Mouse (Mus musculus): Measurements from ENCODE around the gene Nhlh1.

Gene Nhlh1

DNA sequence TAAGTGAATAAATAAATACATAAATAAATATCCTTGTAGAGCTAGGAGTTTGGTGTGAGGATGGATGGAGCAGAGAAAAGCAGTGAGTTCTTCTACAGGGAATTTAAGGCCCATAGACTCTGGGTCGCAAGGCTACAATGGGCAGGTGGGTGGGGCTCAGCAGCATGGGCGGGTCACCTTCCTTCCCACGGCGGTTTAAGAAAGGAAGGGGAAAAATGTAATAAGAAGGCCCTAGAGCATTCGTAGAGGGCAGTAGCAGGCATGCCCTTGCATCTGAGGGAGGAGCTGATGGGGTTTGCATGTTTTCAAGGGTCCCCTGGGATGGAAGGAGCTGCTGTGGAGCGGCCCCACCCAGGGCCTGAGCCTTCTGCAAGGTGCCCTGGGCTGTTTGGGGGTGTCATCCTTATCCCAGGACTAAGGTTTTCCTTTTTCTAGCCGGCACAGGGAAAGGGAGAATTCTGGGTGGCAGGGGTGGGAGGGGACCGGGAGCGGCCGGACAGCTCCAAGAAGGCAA, 4.5 kb downstream of the Nhlh1 start:
- DNase-seq: no peak

DNA sequence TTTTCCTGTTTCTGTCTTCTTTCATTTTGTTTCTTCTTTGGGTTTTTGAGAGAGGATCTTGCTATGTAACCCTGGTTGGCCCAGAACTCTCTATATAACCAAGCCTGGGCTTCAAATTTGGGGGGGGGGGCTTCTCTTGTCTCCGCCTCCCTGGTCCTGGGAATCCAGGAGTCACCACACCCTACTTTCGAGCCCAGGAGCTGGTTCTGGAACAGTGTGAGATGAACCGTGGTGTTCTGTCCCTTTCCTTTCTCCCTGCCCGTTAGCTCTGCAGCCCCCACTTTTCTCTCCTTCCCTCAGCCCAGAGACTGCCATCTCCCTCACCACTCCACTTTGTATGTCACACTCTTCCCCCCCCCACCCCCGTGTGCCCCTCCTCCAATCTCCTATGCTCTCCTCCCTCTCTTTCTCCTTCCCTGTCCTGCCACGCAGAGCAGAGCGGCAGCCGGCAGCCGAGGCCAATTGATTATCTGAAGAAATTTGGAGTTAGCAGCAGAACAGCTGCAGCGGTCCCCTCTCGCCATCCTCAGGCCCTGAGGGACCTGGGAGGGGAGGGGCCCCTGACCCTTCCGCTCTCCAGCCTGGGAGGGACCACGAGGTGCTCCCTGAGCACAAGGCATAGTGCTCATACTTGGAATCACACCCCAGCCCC, 8.1 kb downstream of the Nhlh1 start:
- DNase-seq: no peak

DNA sequence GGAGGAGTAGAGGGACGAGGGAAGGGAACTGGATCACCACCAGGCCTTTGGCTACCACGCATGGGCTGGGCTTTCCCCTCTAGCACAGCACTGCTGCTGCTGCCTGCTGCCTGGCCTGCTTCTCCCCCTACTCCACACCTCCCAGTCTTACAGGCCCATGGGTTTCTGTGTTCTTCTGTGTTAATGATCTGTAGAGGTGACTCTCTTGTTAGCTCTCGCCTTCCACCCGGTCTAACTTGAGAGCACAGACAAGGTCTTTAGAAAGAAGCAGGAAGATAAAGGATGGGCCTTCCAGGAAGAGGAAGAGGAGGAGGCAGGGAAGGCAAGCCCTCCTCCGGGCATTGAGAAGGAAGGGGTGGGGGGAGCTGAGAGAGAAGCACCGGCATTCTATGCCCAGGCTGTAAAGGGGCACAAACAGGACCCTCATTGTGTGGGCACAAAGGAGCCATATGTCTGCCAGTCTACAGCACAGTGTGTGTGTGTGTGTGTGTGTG, 9.1 kb downstream of the Nhlh1 start:
- no peak for DNase-seq

DNA sequence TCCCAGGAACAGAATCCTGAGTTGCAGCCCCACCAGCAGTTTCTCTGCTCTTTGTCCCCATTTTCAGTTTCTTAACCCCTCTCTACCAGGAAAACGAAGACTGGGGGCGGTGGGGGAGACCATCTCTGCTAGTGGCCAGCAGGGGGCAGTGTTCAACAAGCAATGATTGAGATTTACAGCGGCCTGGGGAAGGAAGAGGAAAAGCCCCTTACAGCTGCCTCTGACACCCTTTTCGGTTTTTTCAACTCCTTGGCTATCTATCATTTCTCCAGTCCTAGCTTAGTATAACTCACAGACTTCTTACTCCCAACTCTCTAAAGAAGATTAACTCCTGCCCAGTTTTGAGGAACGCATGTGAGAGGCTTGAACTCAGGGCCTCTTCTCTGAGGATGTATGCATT, 10.4 kb downstream of the Nhlh1 start:
- DNase-seq: peak; percentile 55

DNA sequence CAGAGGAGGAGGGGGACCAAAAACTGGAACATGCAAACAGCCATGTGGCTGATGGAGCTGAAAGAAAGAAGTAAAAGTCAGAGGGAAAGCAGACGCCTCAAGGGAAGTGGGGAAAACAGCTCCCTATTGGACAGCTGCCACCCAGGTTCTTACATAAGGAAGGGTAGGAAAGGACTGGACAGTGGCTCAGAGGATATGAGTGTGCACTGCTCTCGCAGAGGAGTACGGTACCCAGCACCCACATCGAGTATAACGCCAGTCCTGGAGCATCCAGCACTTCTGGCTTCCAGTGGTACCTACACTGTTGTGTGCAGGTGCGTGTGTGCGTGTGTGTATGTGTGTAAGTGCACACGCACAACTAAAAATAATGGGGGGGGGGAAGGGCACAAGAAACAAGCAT, 11.0 kb downstream of the Nhlh1 start:
- no peak for DNase-seq

DNA sequence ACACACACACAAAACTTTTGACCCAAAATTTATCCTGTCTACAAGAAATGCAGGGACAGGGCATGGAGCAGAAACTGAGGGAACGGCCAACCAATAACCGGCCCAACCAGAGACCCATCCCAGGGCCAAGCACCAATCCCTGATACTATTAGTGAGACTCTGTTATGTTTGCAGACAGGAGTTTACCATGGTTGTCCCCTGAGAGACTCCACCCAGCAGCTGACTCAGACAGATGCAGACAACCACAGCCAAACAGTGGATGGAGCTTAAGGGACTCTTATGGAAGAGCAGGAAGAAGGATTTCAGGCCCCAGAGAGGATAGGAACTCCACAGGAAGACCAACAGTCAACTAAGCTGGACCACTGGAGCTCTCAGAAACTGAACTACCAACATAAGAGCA, 27.5 kb downstream of the Nhlh1 start:
- DNase-seq: no peak

DNA sequence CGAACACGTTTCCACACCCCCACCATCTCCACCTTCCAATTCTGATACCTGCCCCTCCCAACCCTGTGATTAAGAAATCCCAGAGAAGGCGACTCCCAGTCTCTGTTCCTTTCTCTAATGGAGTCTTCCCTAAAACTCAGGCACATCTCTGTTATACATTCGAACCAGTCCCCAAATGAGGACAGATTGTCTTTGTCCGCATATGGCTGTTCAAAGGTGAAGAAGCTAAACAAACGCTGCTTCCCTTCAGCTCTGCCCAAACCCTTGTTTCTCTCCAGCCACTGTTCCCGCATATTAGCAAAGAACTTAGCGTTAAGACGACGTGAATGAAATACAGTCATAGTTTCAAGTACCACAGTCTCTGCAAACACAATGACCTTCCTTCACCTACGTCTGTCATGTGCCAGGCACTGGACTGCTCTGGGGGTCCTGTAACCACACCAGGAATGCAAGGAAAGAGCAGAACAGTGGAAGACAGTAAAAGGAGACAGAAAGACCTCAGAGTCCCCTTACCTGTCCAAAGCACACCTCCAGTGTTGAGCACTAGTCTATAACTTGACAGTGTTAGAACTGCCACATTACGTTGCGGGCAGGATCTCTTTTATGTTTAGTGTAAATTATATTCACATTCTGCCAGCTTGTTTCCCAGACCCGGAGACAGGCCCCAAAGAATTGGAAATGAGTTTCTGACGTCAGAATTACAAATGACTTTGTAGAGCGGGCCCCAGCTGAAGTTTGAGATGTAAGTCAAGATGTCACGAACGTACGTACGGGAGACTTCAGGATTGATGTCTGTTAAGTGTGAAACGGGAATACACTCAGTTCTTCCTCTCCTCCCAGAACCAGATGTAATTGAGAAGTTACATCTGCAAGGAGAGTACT, 28.7 kb downstream of the Nhlh1 start, which contains the start of gene Vangl2:
TSS of gene Vangl2 (minus strand) at position 51 of the 882 bp plus-strand sequence.
- no peak for DNase-seq

DNA sequence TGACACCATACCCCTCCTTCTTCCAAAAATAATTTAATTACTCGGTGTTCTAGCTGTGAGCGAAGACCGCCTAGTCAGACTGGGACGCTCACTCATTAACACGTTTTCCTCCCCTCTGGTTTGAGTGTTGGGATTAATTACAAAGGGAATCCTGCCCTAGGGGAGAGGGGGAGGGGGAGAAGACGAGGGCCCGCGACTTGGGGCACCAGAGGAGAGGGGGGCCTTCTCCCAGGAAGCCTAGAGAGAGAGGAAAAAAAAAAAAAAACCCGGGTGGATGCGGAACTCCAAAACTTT, 29.6 kb downstream of the Nhlh1 start:
- DNase-seq: no peak

DNA sequence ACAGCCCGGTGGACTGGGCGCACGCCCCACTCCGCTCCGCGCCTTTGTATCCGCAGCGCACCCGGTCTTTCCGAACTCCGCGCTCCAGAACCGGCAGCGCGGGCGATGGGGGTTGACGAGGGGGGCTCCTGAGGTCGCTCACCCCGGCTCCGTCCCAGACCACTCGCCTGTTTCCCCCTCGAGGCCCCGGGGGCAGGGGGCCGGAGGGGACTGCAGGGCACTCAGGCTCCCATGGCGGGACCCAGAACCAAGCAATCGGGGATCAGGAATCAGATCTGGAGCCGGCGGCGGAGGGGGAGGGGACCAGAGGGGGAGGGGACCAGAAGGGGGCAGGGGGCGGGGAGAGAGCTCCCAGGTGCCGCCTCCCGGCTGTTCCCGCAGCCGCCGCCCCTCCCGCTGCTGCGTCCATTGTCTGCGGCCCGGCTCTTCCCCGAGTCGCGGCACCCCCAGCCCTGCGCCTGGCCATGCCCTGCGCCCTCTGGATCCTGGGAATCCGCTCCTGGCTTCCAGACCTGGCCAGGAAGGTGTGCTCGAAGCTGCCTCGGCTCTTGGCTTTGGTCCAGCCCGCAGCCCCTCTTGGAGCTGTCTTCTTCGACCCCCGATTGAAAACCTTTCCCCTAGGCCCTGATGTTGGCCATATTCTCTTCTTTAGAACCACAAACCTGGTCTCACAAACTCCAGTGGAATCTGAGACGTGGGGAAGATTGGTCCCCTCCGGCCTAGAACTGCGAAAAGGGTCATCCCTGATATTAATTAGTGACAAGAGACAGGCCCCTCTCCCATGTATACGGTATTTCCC, 30.2 kb downstream of the Nhlh1 start:
- peak; percentile 90 for DNase-seq

DNA sequence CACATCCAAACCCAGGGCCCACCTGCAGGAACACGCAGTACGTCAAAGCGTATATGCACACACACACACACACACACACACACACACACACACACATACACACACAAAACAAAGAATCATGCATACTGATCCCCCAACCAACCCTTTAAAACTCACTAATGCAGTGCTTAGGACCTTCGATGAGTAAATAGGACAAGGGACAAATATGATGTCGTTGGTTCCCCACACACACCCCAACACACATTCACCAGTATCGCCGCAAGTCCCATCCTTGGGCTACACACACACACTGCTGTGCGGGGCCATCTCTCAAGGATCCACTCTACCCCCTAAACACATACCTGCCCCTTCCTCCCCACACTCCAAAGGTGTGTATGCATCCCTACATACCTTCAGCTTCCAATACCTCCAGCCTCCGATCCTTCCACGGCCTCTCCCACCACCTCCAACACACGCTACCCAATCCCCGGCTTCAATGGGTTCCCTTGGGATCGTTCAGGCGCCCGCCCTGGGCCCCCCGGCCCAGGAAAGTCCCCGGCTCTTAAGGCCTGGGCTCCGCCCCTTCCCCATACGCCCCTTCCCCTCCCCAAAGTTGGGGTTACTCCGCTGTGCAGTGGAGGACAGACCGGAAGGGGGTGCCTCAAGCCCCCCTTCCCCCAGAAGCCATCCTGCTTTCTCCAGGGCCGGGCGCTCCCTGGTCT, 31.0 kb downstream of the Nhlh1 start:
- DNase-seq: peak; percentile 31

DNA sequence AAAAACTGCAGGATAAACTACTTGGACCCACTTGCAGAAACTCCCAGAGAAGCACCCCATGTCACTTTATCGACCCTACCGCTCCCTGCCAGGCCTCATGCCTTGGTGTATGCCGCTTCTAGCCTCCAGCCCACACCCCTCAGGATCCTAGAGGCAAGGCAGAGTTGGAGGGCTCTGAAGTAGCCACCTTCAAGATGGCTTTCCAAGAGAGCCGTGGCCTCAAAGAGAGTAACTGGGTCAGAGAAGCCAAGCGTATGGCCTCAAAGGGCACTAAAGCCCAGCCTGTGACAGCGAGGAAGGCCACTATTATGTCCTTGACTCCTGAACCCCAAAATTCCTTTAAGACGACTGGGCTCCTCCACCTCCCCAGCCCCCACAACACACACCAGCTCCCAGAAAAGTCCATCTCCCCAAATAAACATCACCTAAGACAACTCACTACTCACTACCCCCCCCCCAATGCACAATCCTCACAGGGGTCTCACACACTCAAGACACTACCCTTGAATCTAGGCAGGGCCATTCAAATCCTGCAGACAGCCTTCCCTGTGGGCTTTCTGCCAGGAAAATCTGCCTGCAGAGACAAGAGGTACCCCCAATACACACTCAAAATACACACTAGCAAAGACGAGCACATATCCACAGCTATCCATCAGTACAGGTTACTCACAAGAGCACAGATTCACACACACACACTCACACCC, 32.0 kb downstream of the Nhlh1 start:
- DNase-seq: no peak

DNA sequence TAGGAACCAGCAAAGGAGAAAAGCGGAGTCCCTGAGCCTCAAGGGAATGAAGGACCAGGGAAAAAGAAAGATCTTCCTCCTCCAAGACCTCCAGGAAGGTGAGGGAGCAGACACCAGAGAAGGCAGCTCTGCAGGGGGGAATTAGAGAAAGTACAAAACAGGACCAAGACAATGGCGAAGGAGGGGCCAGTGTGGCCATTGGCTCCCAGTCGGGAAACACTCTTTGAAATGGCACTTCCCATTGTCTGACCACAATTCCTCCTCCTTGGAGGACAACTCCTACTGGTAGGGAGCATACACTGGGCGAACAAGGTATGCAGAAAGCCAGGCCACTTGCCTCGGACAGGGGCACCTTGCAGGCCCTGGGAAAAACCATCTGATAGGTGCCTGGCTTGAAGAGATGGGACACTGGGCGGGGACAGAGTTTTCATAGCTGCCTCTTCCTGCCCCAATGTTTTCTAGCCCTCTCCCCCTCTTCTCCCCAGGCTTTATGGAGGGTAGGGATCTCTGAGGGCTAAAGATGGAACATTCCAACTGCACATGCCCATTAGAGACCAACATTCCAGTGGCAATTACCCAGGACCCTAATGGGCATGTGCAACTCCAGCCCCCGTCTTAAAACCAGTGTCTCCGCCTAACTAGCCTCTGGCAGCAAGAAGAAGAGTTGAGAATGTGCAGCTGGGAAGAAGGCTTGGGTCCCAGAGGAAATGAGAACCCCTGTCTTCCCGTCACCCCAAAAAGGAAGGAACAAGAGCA, 33.1 kb downstream of the Nhlh1 start:
- DNase-seq: no peak

DNA sequence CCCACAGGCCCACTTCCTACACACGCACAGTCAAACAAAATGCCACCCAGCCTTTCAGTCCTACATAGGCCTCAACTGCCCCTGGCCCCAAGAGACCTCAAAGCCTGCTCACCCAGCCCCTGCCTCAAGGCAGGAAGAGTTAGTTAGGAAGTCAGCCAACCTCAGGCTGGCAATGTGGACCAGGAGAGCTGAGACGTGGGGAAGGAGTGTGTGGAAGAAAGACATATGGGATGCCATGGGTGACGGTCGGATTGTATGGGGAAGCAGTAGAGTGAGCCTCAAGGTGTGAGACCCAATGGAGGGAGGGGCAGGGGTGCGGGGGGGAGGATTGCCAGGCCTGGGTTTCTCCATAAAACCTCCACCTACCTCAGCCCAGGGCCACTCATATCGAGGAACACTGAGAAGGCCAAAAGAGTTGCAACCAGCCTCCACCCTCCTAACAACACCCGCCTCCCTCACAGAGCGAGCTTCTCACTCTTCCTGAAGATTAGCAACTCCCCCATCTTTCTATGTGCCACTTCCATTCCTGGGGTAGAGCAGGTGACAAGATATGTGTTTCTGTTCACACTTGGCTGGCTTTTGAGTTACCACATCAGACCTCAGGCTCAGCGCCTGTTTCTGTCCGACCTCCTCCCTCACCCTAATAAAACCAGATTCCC, 37.4 kb downstream of the Nhlh1 start:
- DNase-seq: no peak

DNA sequence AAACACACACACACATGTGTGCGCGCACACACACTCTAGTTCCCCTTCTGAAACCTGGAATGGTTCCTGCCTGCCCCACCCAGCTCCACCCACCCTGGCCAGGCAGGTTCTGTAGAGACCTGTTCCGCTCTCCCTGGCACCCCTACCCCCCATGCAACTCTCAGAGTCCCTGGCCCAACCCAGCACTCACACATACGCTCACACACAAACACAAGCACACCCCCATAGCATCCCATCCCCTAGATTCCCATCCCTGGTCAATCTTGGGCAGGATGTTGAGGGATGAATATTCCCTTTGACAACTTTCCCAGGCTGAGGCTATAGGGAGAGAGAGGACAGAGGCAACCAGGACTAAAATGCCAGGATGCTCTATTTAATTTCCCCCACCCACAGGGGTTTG, 38.0 kb downstream of the Nhlh1 start:
- no peak for DNase-seq

DNA sequence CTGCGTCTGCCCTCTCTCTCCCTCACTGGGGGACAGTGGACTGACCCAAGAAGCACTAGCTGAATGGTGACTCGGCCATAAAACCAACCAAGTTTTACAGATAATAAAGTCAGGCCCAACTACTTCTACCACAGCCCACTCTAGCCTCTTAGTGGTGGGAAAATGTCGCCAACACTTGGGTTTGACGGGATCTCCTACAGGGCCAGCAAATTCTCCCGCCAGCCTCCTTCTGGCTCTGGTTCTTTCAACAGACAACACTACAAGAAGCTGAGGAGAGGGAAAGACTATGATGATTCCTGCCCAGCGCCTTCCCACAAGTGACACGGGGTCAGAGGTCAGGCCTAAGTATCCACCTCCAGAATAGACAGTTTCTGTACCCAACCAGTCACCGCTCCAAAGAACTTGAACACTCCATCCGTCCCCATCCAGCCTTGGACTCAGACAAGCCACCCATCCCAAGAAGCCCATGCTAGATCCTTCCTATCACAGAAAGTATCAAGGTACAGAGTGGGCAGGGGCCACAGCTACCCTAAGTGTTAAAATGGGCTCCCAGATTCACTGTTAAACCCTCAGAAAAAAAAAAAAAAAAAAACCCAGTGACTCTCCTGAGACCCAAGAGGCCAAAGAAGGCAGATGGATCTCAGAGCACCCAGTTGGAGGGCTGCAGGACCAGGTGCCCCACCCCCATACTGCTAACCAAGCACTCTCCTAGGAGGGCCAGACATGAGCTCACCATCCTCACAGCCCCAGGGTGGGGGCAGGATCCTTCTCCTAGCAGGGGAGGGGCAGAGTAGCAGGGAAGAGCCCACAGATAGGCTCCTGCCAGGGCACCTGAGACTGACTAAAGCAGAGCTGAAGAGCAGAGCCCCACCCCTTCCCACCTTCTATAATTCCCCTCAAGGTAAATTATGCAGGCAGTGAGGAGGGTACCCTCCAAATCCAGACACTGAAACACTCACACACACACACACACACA, 38.7 kb downstream of the Nhlh1 start:
- no peak for DNase-seq

DNA sequence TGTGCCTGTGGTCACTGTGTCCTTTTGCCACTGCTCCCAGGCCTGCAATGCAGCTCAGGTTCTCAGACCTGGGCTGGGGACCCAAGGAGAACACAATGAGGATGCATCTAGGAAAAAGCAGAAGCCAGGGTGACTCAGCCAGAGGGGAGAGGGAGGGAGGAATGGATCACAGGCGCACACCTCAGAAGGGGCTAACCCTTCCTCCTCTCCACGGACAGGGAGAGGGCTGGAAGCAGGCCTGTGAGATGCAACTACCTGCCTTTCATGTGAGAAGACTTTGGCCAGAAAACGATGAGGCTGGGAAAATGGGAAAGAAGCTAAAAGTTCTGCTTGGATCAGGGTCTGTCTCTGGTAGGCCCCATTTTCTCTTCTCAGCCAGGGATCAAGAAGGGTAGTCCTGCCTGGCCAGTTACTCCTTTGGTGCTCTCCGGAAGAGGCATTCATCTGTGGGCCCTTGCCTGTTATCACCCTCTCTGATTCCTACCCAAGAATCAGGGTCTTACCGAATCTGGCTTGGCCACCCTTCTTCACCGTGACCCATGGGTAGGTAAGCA, 39.8 kb downstream of the Nhlh1 start:
- no peak for DNase-seq

DNA sequence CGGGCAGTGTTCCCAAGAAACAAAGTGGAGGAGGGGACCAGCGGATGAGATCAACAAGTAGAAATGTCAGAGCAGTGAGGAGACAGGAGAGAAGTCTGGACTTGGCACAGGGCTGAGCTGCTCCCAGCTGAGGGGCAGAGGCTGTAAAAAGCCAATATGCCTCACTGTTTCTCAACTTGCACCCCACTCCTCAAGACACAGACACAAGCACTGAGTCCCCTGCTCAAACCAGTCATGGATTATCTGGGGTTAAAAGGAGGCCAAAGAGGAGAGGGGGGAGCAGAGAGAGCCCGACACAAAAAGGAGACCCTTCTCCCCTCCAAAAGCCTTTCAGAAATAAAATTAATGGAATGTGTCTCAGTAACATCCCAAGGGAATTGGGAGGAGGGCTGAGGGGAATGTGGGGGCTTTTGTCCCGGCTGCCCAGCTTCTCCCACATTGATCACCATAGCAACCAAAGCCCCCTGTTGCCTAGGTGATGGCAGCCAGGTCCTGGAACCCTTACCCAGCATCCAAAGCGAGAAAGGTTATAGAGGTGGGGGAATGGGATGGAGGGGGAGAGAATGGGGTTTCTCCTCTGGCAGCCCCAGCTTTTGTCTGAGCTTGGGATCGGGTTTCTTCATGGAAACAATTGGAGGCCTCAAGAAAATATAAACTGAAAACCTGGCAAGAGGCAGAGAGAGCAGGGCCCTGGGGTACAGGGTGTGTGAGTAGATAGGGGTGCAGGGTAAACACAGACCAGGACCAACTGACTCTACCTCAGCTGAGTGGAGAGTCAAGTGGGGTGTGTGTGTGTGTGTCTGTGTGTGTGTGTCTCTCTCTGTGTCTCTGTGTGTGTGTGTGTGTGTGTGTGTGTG, 40.5 kb downstream of the Nhlh1 start:
- DNase-seq: no peak

DNA sequence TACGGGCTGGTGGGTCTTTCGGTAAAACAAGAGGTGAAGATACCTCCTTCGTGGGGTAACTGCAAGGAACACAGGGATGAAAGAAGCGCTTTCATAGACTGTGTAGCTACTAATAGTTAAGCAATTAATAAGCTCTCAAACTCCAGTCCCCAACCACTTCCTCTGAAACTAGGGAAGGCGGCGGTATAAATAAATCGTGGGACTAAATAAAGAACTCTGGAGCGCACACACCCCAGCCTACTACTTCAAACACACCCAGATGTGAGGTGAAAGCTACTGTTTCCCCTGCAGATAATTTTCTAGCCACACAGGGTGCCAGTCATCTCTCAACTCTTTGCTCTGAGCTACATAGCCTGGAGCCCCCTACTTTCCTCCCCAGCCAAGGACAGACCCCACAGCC, 41.3 kb downstream of the Nhlh1 start:
- DNase-seq: no peak
